Mouse (Mus musculus): Measurements from ENCODE around the gene Tmem60.

Tmem60 gene

GRCm38 (mm10) chr5:20881915-20882800 lies at the start of gene Tmem60, which contains the start of gene Phtf2:
Tmem60 (plus strand) TSS chr5:20882191.
Phtf2 (minus strand) TSS chr5:20882124.
- DNase-seq (ENCODE audit: low spot score) = peak; percentile 99

- DNase-seq (ENCODE audit: low spot score) = no peak
These were observed 47.6 kb upstream of the Tmem60 start for GRCm38 (mm10) chr5:20834399-20834798.

- DNase-seq (ENCODE audit: low spot score) = no peak
These were observed 44.9 kb upstream of the Tmem60 start for GRCm38 (mm10) chr5:20837082-20837481.

- DNase-seq (ENCODE audit: low spot score) = no peak
These were observed 38.6 kb upstream of the Tmem60 start for GRCm38 (mm10) chr5:20843405-20843804.

- no peak for DNase-seq (ENCODE audit: low spot score)
These were observed 38.2 kb upstream of the Tmem60 start for GRCm38 (mm10) chr5:20843816-20844215.

- DNase-seq (ENCODE audit: low spot score) = no peak
These were observed 35.0 kb upstream of the Tmem60 start for GRCm38 (mm10) chr5:20847010-20847409.

- no peak for DNase-seq (ENCODE audit: low spot score)
These were observed 26.9 kb upstream of the Tmem60 start for GRCm38 (mm10) chr5:20855066-20855465.

GRCm38 (mm10) chr5:20858404-20858803 lies 23.6 kb upstream of the Tmem60 start:
- DNase-seq (ENCODE audit: low spot score) = no peak

GRCm38 (mm10) chr5:20860565-20860964 lies 21.4 kb upstream of the Tmem60 start:
- DNase-seq (ENCODE audit: low spot score) = no peak

GRCm38 (mm10) chr5:20861901-20862300 lies 20.1 kb upstream of the Tmem60 start:
- no peak for DNase-seq (ENCODE audit: low spot score)

- no peak for DNase-seq (ENCODE audit: low spot score)
These were observed 17.6 kb upstream of the Tmem60 start for GRCm38 (mm10) chr5:20864216-20864969.

GRCm38 (mm10) chr5:20865193-20865755 lies 16.7 kb upstream of the Tmem60 start:
- no peak for DNase-seq (ENCODE audit: low spot score)

GRCm38 (mm10) chr5:20873146-20873545 lies 8.8 kb upstream of the Tmem60 start:
- no peak for DNase-seq (ENCODE audit: low spot score)

- DNase-seq (ENCODE audit: low spot score) = no peak
These were observed 5.0 kb upstream of the Tmem60 start for GRCm38 (mm10) chr5:20876934-20877426.

- DNase-seq (ENCODE audit: low spot score) = no peak
These were observed 1.6 kb upstream of the Tmem60 start for GRCm38 (mm10) chr5:20880386-20880785.

GRCm38 (mm10) chr5:20880797-20881775 lies 905 bp upstream of the Tmem60 start:
- DNase-seq (ENCODE audit: low spot score) = peak; percentile 31

GRCm38 (mm10) chr5:20884036-20884620 lies 2.1 kb downstream of the Tmem60 start:
- DNase-seq (ENCODE audit: low spot score) = no peak

- no peak for DNase-seq (ENCODE audit: low spot score)
These were observed 15.6 kb downstream of the Tmem60 start for GRCm38 (mm10) chr5:20897446-20898167.

- no peak for DNase-seq (ENCODE audit: low spot score)
These were observed 22.7 kb downstream of the Tmem60 start for GRCm38 (mm10) chr5:20904647-20905046.

- DNase-seq (ENCODE audit: low spot score) = no peak
These were observed 23.4 kb downstream of the Tmem60 start for GRCm38 (mm10) chr5:20905437-20905836.

Measured in lung, postnatal 25 days (tissue).